Mouse (Mus musculus) embryonic fibroblast, embryonic 13.5 days (primary cell): ENCODE data around the gene Flnb. TPM values are rescaled to one million over a fixed set of nuclear protein-coding genes. Genes with fewer than 3 reads are reported as not detected.
A peak's percentile ranks its signal among the peaks of the same experiment; 100 is the strongest.

Source experiments
- H3K27ac ChIP-seq: 2 replicates; pipeline ENCODE4 v1.5.1; 2012; ENCODE audit warnings: low read length, control low read depth, inconsistent platforms; ENCODE audit not compliant: insufficient read depth
- H3K4me1 ChIP-seq: 2 replicates; pipeline ENCODE4 v1.6.1; 2011; ENCODE audit warnings: low read length; ENCODE audit not compliant: control insufficient read depth, insufficient read depth
- H3K4me3 ChIP-seq: 2 replicates; pipeline ENCODE4 v1.5.1; 2011; ENCODE audit warnings: mild to moderate bottlenecking, control low read depth, low read length; ENCODE audit not compliant: insufficient read depth
- CTCF ChIP-seq: IDR thresholded peaks from 2 replicates; pipeline ENCODE4 v1.5.1; 2011; ENCODE audit warnings: mild to moderate bottlenecking, control low read depth, low read length, moderate library complexity, borderline replicate concordance; ENCODE audit not compliant: insufficient read depth
- POLR2A ChIP-seq: IDR thresholded peaks from 2 replicates; pipeline ENCODE4 v1.6.1; 2011; ENCODE audit warnings: low read depth, mild to moderate bottlenecking, control low read depth, low read length, moderate library complexity
- polyA plus RNA-seq: library from polyadenylated mRNA; stranded (reverse); fragments of >200 nt; gene quantifications from 2 replicates; pipeline ENCODE4 v1.2.4, GENCODE M21; 2011; ENCODE audit warnings: low read depth; ENCODE audit not compliant: missing spikeins, insufficient read length

Gene Flnb
- polyA plus RNA-seq, 1 experiment, result 190 TPM

DNA sequence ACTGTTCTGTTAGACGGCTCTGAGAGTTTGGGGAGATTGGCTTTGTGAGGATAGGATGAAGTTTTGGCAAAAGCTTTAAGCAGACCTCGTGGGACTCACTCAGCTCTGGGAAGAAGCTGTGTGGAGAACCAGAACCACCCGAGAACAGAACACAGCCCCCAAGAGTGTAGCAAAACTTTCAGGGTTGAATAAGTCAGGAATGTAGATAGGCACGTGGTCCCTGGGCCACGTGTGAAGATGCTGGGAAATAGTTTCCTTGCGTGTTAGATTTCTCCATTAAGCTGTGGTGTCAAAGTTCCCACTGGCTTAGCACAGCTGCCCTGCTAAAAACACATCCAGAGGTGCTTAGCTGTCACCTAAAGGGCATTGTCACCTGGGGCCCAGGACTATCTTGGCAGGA, 174.4 kb downstream of the Flnb start:
- Histone ChIP-seq H3K27ac (no peak overlapping the region), H3K4me3 (no peak overlapping the region), H3K4me1 (no peaks in the 10 kb centered on the region)
- TF ChIP-seq POLR2A (no peak), CTCF (no peak)

DNA sequence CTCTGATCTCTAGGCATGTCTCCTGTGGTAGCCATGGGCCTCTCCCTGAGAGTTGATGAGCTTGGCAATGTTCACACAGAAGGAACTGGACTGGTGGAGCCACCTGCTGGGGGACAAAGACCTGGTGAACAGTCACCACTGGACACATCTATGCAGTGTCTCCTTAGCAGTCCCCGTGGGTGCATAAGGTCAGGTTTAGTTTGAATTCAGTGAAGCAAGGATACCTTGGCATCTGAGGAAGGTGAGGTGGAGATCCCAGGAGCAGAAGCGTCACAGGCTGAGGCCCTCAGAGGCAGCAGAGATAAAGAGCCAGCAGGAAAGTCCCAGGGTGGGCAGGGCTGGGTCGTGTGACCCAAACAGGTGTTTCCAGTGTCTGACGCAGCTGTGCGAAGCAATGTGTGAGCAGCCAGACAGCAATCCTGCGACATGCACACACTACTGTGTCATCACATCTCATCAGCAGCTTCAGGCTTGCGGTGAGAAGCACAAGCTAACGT, 176.6 kb downstream of the Flnb start, which contains the start of gene Dnase1l3:
Dnase1l3 (minus strand) TSS at position 303 of the 497 bp plus-strand sequence.
- Histone ChIP-seq H3K27ac (no peak within 1 kb of the TSS), H3K4me1 (peaks cover 7% of the 10 kb centered on the region), H3K4me3 (no peak within 1 kb of the TSS)
- TF ChIP-seq POLR2A (no peak), CTCF (peak; percentile 28; the same call in 1 of the 2 replicates)

- H3K27ac ChIP-seq, result no peak overlapping the region
- TF ChIP-seq CTCF (peak; percentile 94), POLR2A (no peak)
- peaks cover 8% of the 10 kb centered on the region for H3K4me1 ChIP-seq
- H3K4me3 ChIP-seq, result no peak overlapping the region
Observed at GRCm38 (mm10) chr14:7997255-7997696, 179.5 kb downstream of the Flnb start.

DNA sequence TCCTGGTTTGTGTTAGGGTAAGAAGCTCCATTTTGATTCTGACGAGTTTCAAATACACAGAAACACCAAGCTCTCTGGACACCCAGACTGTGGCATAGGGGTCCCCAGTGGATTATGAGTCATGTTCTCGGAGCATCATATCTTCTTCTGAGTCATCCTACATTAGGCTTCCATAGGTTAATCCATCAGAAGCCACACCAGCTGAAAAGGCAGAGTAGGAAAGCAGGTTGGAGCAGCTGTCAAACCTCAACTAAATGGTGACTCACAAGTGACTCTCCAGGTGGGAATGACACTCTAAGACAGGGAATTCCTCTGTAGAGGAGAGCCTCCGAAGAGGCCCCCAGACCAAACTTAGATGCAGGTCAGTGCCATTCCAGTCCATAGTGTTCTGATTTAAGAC, 181.3 kb downstream of the Flnb start:
- TF ChIP-seq POLR2A (no peak), CTCF (no peak)
- H3K4me1 ChIP-seq, result peaks cover 11% of the 10 kb centered on the region
- no peak overlapping the region for H3K4me3 ChIP-seq
- no peak overlapping the region for H3K27ac ChIP-seq

DNA sequence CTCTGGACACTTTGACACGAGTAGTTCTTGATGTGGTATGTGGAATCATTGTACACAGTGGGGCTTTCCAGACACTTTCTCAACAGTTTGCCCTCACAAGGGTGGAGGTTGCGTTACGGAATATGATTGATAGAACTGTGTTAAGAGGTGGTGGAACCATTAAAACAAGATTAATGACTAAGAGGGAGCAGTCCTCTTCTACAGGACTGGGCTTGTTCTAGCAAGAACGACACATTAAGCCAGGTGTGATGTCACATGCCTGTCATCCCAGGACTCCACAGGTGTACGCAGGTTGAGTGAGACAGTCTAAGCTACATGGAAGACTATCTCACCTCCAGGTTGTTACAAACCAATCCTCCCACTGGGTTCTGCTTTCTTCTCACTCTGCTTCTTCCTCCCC, 181.7 kb downstream of the Flnb start:
- H3K4me3 ChIP-seq, result no peak overlapping the region
- no peak overlapping the region for H3K27ac ChIP-seq
- H3K4me1 ChIP-seq, result peaks cover 11% of the 10 kb centered on the region
- TF ChIP-seq POLR2A (no peak), CTCF (no peak)

DNA sequence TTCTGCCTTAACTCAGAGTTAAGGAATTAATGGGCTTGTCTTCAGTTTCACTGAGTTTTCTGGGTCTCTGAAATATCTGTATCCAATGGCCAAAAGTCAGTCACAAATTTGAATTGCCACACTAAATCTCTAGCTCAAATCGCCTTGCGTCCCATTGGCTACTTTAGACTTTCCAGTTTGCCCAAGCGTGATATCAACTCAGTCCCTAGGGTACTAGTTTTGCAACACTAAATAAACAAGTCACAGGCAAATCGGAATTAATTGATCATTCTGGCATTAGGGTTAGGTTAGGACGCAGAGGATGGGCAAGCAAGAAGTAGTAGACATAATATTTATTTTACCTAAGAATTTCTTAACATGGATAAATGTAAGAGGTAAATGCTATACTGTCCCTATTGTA, 182.5 kb downstream of the Flnb start:
- Histone ChIP-seq H3K27ac (no peak overlapping the region), H3K4me1 (peaks cover 11% of the 10 kb centered on the region), H3K4me3 (no peak overlapping the region)
- TF ChIP-seq CTCF, result no peak
- TF ChIP-seq POLR2A, result no peak

Other genes with a start within 250 kb of the Flnb start
- not detected in 2 replicates for gene Gm3558, start 249.4 kb upstream of the Flnb start, polyA plus RNA-seq
- gene Gm10338, start 222.4 kb upstream of the Flnb start, polyA plus RNA-seq, result not detected in 2 replicates
- gene Gm10128, start 174.0 kb upstream of the Flnb start, polyA plus RNA-seq, result not detected in 2 replicates
- not detected in 2 replicates for gene Gm26661, start 26.4 kb upstream of the Flnb start, polyA plus RNA-seq
- gene Gm45521, start 139.3 kb downstream of the Flnb start, polyA plus RNA-seq, result not detected in 2 replicates
- gene Dnase1l3, start 176.6 kb downstream of the Flnb start, polyA plus RNA-seq, result not detected in 2 replicates
- 4.7 and 6.4 TPM in 2 replicates for gene Abhd6, start 184.9 kb downstream of the Flnb start, polyA plus RNA-seq